Mouse (Mus musculus): ENCODE data around the gene Ube2j2. TPM values are rescaled to one million over a fixed set of nuclear protein-coding genes. Genes with fewer than 3 reads are reported as not detected.

Gene Ube2j2
- polyA plus RNA-seq, 1 experiment from 2014 or later: 138 TPM

DNA sequence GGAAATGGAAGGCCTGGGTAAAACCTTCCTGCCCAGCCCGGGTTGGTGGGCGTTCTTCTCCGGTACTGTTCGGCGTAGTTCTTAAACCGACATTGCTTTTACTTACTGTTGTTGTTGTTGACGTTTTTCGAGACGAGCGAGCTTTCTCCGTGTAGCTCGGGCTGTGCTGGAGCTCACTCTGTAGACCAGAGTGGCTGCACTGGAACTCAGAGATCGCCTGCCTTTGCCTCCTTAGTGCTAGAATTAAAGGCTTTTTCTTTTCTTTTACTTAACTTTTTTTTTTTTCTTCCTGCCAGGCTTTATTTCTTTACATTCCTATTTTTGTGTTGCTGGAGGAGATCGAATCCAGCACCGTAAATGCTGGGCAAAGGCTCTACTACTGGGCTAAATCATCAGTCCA, 50.0 kb downstream of the Ube2j2 start:
- ATAC-seq (ENCODE audit: low FRiP score, low TSS enrichment): no peak
- peak overlapping the region; percentile 76 for H3K9ac ChIP-seq (replicated peaks; ENCODE audit: low read length)
- WGBS: 6% methylated on average over 15 of the region's 15 CpGs

DNA sequence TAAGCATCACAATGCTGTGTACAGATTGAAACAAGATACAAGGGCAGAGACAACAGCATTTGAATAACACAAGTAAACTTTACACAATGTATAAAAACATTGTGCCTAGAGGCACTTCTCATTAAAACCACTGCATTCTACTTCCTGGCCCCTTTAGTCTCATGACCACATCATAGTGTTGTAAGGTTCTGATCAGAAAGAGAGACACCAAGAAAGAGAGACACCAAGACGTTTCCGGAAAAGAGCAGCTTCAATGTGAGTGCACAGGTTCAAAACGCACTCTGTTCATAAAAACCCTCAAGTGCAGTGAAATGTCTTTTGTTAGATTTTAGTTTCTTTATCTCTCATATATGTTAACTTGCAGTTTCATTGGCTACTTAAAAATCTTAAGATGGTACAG, 60.5 kb downstream of the Ube2j2 start:
- ATAC-seq (ENCODE audit: low FRiP score, low TSS enrichment) (no peak), DNase-seq (no peak)
- peaks cover 89% of the 10 kb centered on the region for H3K36me3 ChIP-seq (ENCODE audit: control insufficient read depth, insufficient read depth, low read length)
- H3K4me2 ChIP-seq (ENCODE audit: low read length): no peak overlapping the region
- no peaks in the 10 kb centered on the region for H3K27me3 ChIP-seq (ENCODE audit: control insufficient read depth, insufficient read depth, low read length)
- H3K27ac ChIP-seq (replicated peaks; ENCODE audit: low read depth, low read length): no peak overlapping the region
- no peak overlapping the region for H3K9ac ChIP-seq (replicated peaks; ENCODE audit: low read length)
- H3K4me1 ChIP-seq (ENCODE audit: control insufficient read depth, insufficient read depth, low read length): no peaks in the 10 kb centered on the region
- H3K9me3 ChIP-seq (ENCODE audit: control insufficient read depth, low read length): no peaks in the 10 kb centered on the region
- 96% methylated on average over 3 of the region's 3 CpGs for WGBS
- no peak overlapping the region for H3K4me3 ChIP-seq (replicated peaks; ENCODE audit: low read depth, low read length)

More for the DNA sequence above, 50.0 kb downstream of the Ube2j2 start:
- Histone ChIP-seq H3K4me3 (replicated peaks; ENCODE audit: low read depth, low read length) (peak overlapping the region; percentile 80), H3K27me3 (ENCODE audit: control insufficient read depth, insufficient read depth, low read length) (no peaks in the 10 kb centered on the region), H3K27ac (replicated peaks; ENCODE audit: low read depth, low read length) (peak overlapping the region; percentile 94), H3K36me3 (ENCODE audit: control insufficient read depth, insufficient read depth, low read length) (peaks cover 29% of the 10 kb centered on the region), H3K4me1 (ENCODE audit: control insufficient read depth, insufficient read depth, low read length) (peaks cover 24% of the 10 kb centered on the region), H3K4me2 (ENCODE audit: low read length) (peak overlapping the region; percentile 64), H3K9me3 (ENCODE audit: control insufficient read depth, low read length) (no peaks in the 10 kb centered on the region)
- DNase-seq: no peak

DNA sequence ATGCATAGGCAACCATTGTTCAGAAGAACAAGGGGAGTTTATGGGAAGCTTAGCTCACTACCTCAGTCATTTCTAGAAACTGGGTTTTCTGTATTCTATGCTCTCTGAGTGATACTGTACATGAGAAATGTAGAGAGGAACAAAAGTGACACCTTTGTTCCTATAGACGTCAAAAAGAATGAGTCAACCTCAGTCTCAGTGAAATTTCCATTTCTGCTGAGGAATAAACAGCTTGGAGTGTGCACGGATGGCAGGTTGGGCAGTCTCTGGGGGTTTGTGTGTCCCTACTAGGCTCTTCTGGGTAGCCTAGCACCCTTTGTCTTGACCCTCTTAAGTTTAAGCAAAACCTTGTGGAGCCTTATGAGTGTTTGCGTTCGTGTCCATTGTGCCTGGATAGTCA, 64.7 kb downstream of the Ube2j2 start:
- H3K27ac ChIP-seq (replicated peaks; ENCODE audit: low read depth, low read length): no peak overlapping the region
- ATAC-seq (ENCODE audit: low FRiP score, low TSS enrichment): no peak
- H3K36me3 ChIP-seq (ENCODE audit: control insufficient read depth, insufficient read depth, low read length): peaks cover 89% of the 10 kb centered on the region
- no peak overlapping the region for H3K4me3 ChIP-seq (replicated peaks; ENCODE audit: low read depth, low read length)
- WGBS: 93% methylated on average over 4 of the region's 4 CpGs
- no peak overlapping the region for H3K9ac ChIP-seq (replicated peaks; ENCODE audit: low read length)
- no peak for DNase-seq
- no peaks in the 10 kb centered on the region for H3K9me3 ChIP-seq (ENCODE audit: control insufficient read depth, low read length)
- H3K4me2 ChIP-seq (ENCODE audit: low read length): no peak overlapping the region
- H3K4me1 ChIP-seq (ENCODE audit: control insufficient read depth, insufficient read depth, low read length): no peaks in the 10 kb centered on the region
- no peaks in the 10 kb centered on the region for H3K27me3 ChIP-seq (ENCODE audit: control insufficient read depth, insufficient read depth, low read length)

Small RNA genes lying within 50 kb of the gene (microRNA-seq; reads per million reads assigned to microRNA genes)
- not detected for gene Gm22991

Other genes with a start within 250 kb of the Ube2j2 start
- gene Fndc10, start 249.5 kb upstream of the Ube2j2 start, polyA plus RNA-seq (2014; fragmentation: Nextera tagmentation; extraction: Ambion mirVana): 6.3 and 13.8 TPM in 2 replicates
- gene Ssu72, start 239.0 kb upstream of the Ube2j2 start, polyA plus RNA-seq (2014; fragmentation: Nextera tagmentation; extraction: Ambion mirVana): 162 and 177 TPM in 2 replicates
- 7.5 and 19.8 TPM in 2 replicates for gene Tmem240, start 209.0 kb upstream of the Ube2j2 start, polyA plus RNA-seq (2014; fragmentation: Nextera tagmentation; extraction: Ambion mirVana)
- gene Atad3a, start 182.7 kb upstream of the Ube2j2 start, polyA plus RNA-seq (2014; fragmentation: Nextera tagmentation; extraction: Ambion mirVana): 77.4 and 79.8 TPM in 2 replicates
- gene Vwa1, start 169.1 kb upstream of the Ube2j2 start, polyA plus RNA-seq (2014; fragmentation: Nextera tagmentation; extraction: Ambion mirVana): 18.0 and 24.4 TPM in 2 replicates
- gene Tmem88b, start 158.0 kb upstream of the Ube2j2 start, polyA plus RNA-seq (2014; fragmentation: Nextera tagmentation; extraction: Ambion mirVana): 0.43 and 0.51 TPM in 2 replicates
- gene Ankrd65, start 153.4 kb upstream of the Ube2j2 start, polyA plus RNA-seq (2014; fragmentation: Nextera tagmentation; extraction: Ambion mirVana): not detected in 2 replicates
- 255 and 298 TPM in 2 replicates for gene Mrpl20, start 141.0 kb upstream of the Ube2j2 start, polyA plus RNA-seq (2014; fragmentation: Nextera tagmentation; extraction: Ambion mirVana)
- gene Ccnl2, start 131.3 kb upstream of the Ube2j2 start, polyA plus RNA-seq (2014; fragmentation: Nextera tagmentation; extraction: Ambion mirVana): 134 and 162 TPM in 2 replicates
- gene Aurkaip1, start 112.6 kb upstream of the Ube2j2 start, polyA plus RNA-seq (2014; fragmentation: Nextera tagmentation; extraction: Ambion mirVana): 118 and 129 TPM in 2 replicates
- gene Mxra8, start 104.2 kb upstream of the Ube2j2 start, polyA plus RNA-seq (2014; fragmentation: Nextera tagmentation; extraction: Ambion mirVana): 6.0 and 17.5 TPM in 2 replicates
- gene Dvl1, start 96.4 kb upstream of the Ube2j2 start, polyA plus RNA-seq (2014; fragmentation: Nextera tagmentation; extraction: Ambion mirVana): 15.3 and 18.0 TPM in 2 replicates
- gene Tas1r3, start 80.5 kb upstream of the Ube2j2 start, polyA plus RNA-seq (2014; fragmentation: Nextera tagmentation; extraction: Ambion mirVana): 0.31 and 0.57 TPM in 2 replicates
- gene Cptp, start 74.4 kb upstream of the Ube2j2 start, polyA plus RNA-seq (2014; fragmentation: Nextera tagmentation; extraction: Ambion mirVana): 24.6 and 31.2 TPM in 2 replicates
- gene Ints11, start 74.3 kb upstream of the Ube2j2 start, polyA plus RNA-seq (2014; fragmentation: Nextera tagmentation; extraction: Ambion mirVana): 78.2 and 83.2 TPM in 2 replicates
- gene Pusl1, start 52.0 kb upstream of the Ube2j2 start, polyA plus RNA-seq (2014; fragmentation: Nextera tagmentation; extraction: Ambion mirVana): 45.8 and 54.5 TPM in 2 replicates
- gene Acap3, start 52.0 kb upstream of the Ube2j2 start, polyA plus RNA-seq (2014; fragmentation: Nextera tagmentation; extraction: Ambion mirVana): 76.6 and 84.8 TPM in 2 replicates
- 7.1 and 8.3 TPM in 2 replicates for gene C1qtnf12, start 18.5 kb downstream of the Ube2j2 start, polyA plus RNA-seq (2014; fragmentation: Nextera tagmentation; extraction: Ambion mirVana)
- gene B3galt6, start 48.8 kb downstream of the Ube2j2 start, polyA plus RNA-seq (2014; fragmentation: Nextera tagmentation; extraction: Ambion mirVana): 36.3 and 38.7 TPM in 2 replicates
- gene Sdf4, start 49.0 kb downstream of the Ube2j2 start, polyA plus RNA-seq (2014; fragmentation: Nextera tagmentation; extraction: Ambion mirVana): 105 and 112 TPM in 2 replicates
- 0.47 and 0.49 TPM in 2 replicates for gene Tnfrsf4, start 70.0 kb downstream of the Ube2j2 start, polyA plus RNA-seq (2014; fragmentation: Nextera tagmentation; extraction: Ambion mirVana)
- gene Tnfrsf18, start 82.3 kb downstream of the Ube2j2 start, polyA plus RNA-seq (2014; fragmentation: Nextera tagmentation; extraction: Ambion mirVana): 1.4 and 2.4 TPM in 2 replicates
- 0.28 TPM in 1 of 2 replicates, not detected in the other for gene Ttll10, start 115.6 kb downstream of the Ube2j2 start, polyA plus RNA-seq (2014; fragmentation: Nextera tagmentation; extraction: Ambion mirVana)
- 26.1 and 32.8 TPM in 2 replicates for gene 9430015G10Rik, start 166.2 kb downstream of the Ube2j2 start, polyA plus RNA-seq (2014; fragmentation: Nextera tagmentation; extraction: Ambion mirVana)
- 0.81 and 0.92 TPM in 2 replicates for gene Rnf223, start 186.7 kb downstream of the Ube2j2 start, polyA plus RNA-seq (2014; fragmentation: Nextera tagmentation; extraction: Ambion mirVana)

Measured in midbrain, embryonic 14.5 days (tissue).